Mouse (Mus musculus) liver, postnatal 0 days (tissue): ENCODE data around the gene Apaf1. TPM values are rescaled to one million over a fixed set of nuclear protein-coding genes. Genes with fewer than 3 reads are reported as not detected.

Experiments used
- ATAC-seq: fragments of 200-750 bp; cut with Nextera tagmentation; 2 replicates; pipeline ENCODE4 v1.8.0; 2017; ENCODE audit warnings: mild to moderate bottlenecking, moderate library complexity
- DNase-seq: peaks from one replicate; pipeline ENCODE4 v3.0.0-alpha.2; 2016
- H3K27ac ChIP-seq: fragments of 300-500 bp; sonication (generic); 2 replicates; pipeline ENCODE4 v1.5.1; 2014; ENCODE audit warnings: antibody characterized with exemption, moderate library complexity, mild to moderate bottlenecking, low read depth
- H3K27me3 ChIP-seq: fragments of 300-500 bp; sonication (generic); 2 replicates; pipeline ENCODE4 v1.6.1; 2014; ENCODE audit warnings: low read length, control low read depth, mixed read lengths; ENCODE audit not compliant: insufficient read depth
- H3K36me3 ChIP-seq: fragments of 300-500 bp; sonication (generic); replicated peaks from 2 replicates; pipeline ENCODE4 v1.6.1; 2014; ENCODE audit warnings: mild to moderate bottlenecking, control low read depth, low read length, moderate library complexity, mixed read lengths; ENCODE audit not compliant: insufficient read depth
- H3K4me1 ChIP-seq: fragments of 300-500 bp; sonication (generic); 2 replicates; pipeline ENCODE4 v1.6.1; 2014; ENCODE audit warnings: antibody characterized with exemption, mild to moderate bottlenecking, control low read depth; ENCODE audit not compliant: insufficient read depth
- H3K4me2 ChIP-seq: fragments of 300-500 bp; sonication (generic); 2 replicates; pipeline ENCODE4 v1.6.1; 2014; ENCODE audit warnings: low read depth, mild to moderate bottlenecking, low read length, moderate library complexity, mixed read lengths
- H3K4me3 ChIP-seq: fragments of 300-500 bp; sonication (generic); 2 replicates; pipeline ENCODE4 v1.5.1; 2014; ENCODE audit warnings: low read depth, low read length
- H3K9ac ChIP-seq: fragments of 300-500 bp; sonication (generic); replicated peaks from 2 replicates; pipeline ENCODE4 v1.6.1; 2014; ENCODE audit warnings: mild to moderate bottlenecking, moderate library complexity
- H3K9me3 ChIP-seq: fragments of 300-500 bp; sonication (generic); 2 replicates; pipeline ENCODE4 v1.6.1; 2016; ENCODE audit warnings: mild to moderate bottlenecking, control low read depth, low read length, mixed read lengths
- CTCF ChIP-seq: sonication (generic); IDR thresholded peaks from 2 replicates; pipeline ENCODE4 v1.5.1; 2016; ENCODE audit warnings: antibody characterized with exemption, low read depth
- EP300 ChIP-seq: IDR thresholded peaks from 2 replicates; pipeline ENCODE4 v1.6.1; 2016; ENCODE audit warnings: antibody characterized with exemption, low read depth, mild to moderate bottlenecking
- WGBS: fragments of 180-500 bp; shearing (Covaris S2); extraction: QIAGEN DNeasy Blood & Tissue Kit; methylation state at CpG from one replicate; pipeline ENCODE4 v1.1.7; 2014; ENCODE audit not compliant: insufficient replicate concordance; 5-methylcytosine and 5-hydroxymethylcytosine counted together
- polyA plus RNA-seq: library from polyadenylated mRNA; unstranded; fragments of >200 nt; fragmentation: Nextera tagmentation; extraction: Ambion mirVana; gene quantifications from 2 replicates; pipeline ENCODE4 v1.2.1, GENCODE M21; 2015

Apaf1 gene
- polyA plus RNA-seq, 1 experiment from 2014 or later = 6.8 TPM

GRCm38 (mm10) chr10:90942001-90942700 lies 140.4 kb downstream of the Apaf1 start:
- Histone ChIP-seq H3K4me1 (no peaks in the 10 kb centered on the region), H3K4me3 (no peak overlapping the region), H3K36me3 (no peaks in the 10 kb centered on the region), H3K27me3 (no peaks in the 10 kb centered on the region), H3K4me2 (no peak overlapping the region), H3K27ac (no peak overlapping the region), H3K9ac (no peak overlapping the region), H3K9me3 (no peaks in the 10 kb centered on the region)
- 73% methylated on average over 14 of the region's 14 CpGs for WGBS
- ATAC-seq (no peak), DNase-seq (no peak)
- TF ChIP-seq CTCF (no peak), EP300 (no peak)

DNA sequence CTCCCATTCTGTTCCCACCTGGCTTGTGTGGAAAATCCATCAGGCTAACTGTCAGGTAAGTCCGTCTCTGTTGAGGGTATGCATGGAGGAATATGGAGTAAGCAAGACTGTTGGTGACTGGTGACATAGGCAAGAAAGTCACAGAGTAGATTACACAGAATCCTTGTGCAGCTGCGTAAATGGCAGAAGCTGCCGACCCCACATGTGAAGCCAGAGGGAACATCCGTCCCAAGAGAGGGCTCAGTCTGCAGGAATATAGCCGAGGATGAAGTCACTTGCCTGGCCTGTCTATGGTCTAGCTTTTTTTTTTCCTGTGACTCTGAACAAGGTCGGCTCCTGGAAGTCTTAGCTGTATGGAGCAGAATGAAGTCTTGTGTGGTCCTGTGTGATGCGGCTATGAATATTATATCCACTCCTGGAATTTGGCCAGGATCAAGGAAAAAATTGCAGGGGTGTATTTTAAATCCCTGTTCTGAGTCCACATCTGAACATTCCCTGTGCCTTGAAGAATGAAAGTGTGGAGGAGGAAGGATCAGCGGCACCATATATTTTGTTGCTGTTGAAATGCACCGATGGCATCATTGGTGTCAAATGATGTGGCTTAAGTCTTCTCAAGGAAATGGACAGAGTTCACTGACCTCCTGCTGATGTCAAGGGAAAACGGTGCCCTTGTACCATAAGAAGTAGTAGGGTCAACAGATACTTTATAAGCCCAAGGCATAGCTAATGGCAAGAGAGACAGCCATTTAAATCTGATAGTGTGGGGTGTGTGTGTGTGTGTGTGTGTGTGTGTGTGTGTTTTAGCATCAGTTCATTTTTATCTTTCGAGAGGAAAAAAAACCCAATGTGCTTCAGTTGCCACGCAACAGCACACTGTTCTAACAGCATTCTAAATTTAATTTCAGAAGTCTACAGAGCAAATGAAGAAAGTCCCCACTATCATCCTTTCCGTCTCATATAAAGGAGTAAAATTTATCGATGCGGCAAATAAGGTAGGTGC lies 141.7 kb downstream of the Apaf1 start:
- Histone ChIP-seq H3K4me3 (no peak overlapping the region), H3K36me3 (no peaks in the 10 kb centered on the region), H3K9ac (no peak overlapping the region), H3K4me1 (no peaks in the 10 kb centered on the region), H3K9me3 (no peaks in the 10 kb centered on the region), H3K27ac (no peak overlapping the region), H3K27me3 (no peaks in the 10 kb centered on the region), H3K4me2 (no peak overlapping the region)
- TF ChIP-seq EP300 (no peak), CTCF (no peak)
- DNase-seq (no peak), ATAC-seq (no peak)
- WGBS = 82% methylated on average over 15 of the region's 15 CpGs

Other genes with a start within 250 kb of the Apaf1 start
- 5.6 and 5.7 TPM in 2 replicates for gene Ikbip, start 170 bp upstream of the Apaf1 start, polyA plus RNA-seq
- 341 and 344 TPM in 2 replicates for gene Slc25a3, start 41.3 kb upstream of the Apaf1 start, polyA plus RNA-seq
- gene Tmpo, start 98.5 kb upstream of the Apaf1 start, polyA plus RNA-seq = 64.1 and 69.0 TPM in 2 replicates